Mouse (Mus musculus) thymus, adult 2 months (tissue): ENCODE results near the gene Oip5.

Experiments
- CTCF ChIP-seq: fragments of 200-500 bp; IDR thresholded peaks from 2 replicates; pipeline ENCODE4 v1.5.1; 2012; ENCODE audit warnings: mild to moderate bottlenecking, control low read depth, low read length, moderate library complexity, borderline replicate concordance; ENCODE audit not compliant: control insufficient read depth, poor library complexity, insufficient read depth; ENCODE audit errors: extremely low read depth
- POLR2A ChIP-seq: fragments of 200-500 bp; IDR thresholded peaks from 2 replicates; pipeline ENCODE4 v1.6.1; 2012; ENCODE audit warnings: mild to moderate bottlenecking, low read length, control low read depth, moderate library complexity; ENCODE audit not compliant: control insufficient read depth, poor library complexity, insufficient read depth; ENCODE audit errors: extremely low read depth

DNA sequence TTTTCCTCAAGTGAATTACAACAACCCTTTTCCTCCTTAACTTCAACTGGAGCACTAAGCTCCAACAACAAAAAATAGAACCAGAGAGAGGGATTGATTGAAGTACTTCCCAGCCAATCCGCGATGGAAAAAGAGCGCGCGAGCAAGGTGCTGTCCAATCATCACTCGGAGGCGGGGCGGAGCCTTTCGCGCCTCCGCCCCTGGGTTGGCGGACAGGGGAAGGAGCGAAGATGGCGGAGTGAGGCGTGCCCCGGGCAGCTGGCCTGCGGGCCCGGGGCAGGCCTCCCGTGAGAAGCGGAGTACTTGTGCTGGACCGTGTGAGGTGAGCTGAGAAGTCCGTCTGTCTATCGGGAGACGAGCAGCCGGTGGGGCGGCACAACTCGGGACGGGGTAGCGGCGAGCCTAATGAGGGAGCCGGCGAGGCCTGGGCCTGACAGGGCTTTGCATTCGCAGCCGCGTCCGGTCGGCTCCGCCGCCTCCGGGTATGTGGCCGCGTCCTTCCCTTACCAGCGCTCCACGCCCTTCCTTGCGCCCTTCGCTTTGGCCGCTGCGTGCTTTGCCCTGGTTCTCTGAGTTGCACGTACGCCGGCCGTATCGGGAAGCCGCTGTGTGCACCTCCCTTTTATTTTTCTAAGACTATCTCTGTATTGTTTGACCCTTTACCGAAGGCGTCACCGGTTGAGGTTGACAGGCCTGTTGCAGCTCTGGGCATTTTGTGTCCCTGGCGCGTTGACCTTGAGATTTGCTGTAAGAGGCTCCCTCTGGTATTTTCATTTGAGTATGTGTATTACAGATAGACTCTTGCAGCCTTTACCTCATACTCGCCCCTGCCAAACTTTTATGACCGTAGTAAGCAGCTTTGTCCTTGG, 23.9 kb downstream of the Oip5 start:
- TF ChIP-seq POLR2A (peak; percentile 90), CTCF (peak; percentile 11; the same call in 1 of the 2 replicates)
